Mouse (Mus musculus): ENCODE data around the gene Myo3b. TPM values are rescaled to one million over a fixed set of nuclear protein-coding genes. Genes with fewer than 3 reads are reported as not detected.

Myo3b gene
- polyA plus RNA-seq, 2 experiments = not detected

DNA sequence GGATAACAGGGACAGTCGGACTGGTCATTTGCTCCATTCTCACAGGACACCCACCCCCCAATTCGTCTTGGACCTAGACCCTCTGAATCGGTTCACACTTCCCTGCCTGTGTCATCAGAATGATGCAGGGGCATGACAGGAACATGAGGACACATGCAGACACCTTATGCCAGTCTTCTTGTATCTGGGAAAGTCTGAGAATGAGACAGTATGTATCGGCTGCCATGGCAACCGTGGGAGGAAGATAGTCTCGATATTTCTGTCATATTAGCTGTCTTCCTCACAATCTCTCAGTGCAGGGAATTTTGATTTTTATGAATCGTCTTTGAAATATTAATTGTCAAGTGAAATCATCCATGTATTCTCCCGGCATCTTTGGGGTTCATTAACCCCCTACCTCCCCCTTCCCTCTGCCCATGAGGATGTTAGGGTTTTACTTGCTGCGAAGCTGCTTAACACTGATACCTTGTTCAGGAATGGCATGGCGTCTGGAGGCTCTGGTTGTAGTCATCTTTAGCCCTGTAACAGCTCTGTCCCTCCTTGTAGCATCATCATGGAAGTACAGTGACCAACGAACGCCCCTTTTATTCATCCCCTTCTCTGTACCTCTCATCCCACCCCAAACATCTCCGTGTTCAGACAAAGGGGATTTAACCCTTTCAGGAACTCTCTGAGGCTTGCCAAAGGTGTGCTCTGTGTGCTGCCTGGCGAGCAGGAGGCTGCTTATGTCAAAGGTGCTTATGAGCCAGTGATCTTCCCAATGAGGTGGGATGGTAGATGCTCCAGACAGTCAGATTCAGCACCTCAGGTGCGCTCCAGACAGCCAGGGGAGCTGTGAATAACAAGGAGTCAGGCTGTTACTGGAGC is 58.5 kb downstream of the Myo3b start:
- Histone ChIP-seq H3K4me3 (ENCODE audit: insufficient read depth in 1 of 2, low read depth in 2 of 2, low read length in 2 of 2) (no peak overlapping the region), H3K4me2 (ENCODE audit: low read depth) (no peak overlapping the region), H3K9ac (replicated peaks) (no peak overlapping the region), H3K4me1 (replicated peaks; ENCODE audit: control insufficient read depth in 2 of 2, insufficient read depth in 2 of 2, low read length in 1 of 2) (no peaks in the 10 kb centered on the region), H3K27ac (no peak overlapping the region), H3K27me3 (ENCODE audit: control insufficient read depth, insufficient read depth, low read length) (no peaks in the 10 kb centered on the region), H3K9me3 (ENCODE audit: control insufficient read depth, low read length) (no peaks in the 10 kb centered on the region), H3K36me3 (replicated peaks; ENCODE audit: control insufficient read depth, insufficient read depth, low read depth) (no peaks in the 10 kb centered on the region)
- no peak for ATAC-seq (ENCODE audit: insufficient read depth)
- DNase-seq (ENCODE audit: low read depth in 3 of 3, low spot score in 3 of 3) = no peak
- WGBS (ENCODE audit: insufficient replicate concordance) = 50% methylated on average over 15 of the region's 15 CpGs
- no peak for TF ChIP-seq CTCF (IDR thresholded peaks at IDR 0.05; ENCODE audit: low read depth)
- no peak for TF ChIP-seq EP300 (IDR thresholded peaks at IDR 0.05; ENCODE audit: low read depth)

DNA sequence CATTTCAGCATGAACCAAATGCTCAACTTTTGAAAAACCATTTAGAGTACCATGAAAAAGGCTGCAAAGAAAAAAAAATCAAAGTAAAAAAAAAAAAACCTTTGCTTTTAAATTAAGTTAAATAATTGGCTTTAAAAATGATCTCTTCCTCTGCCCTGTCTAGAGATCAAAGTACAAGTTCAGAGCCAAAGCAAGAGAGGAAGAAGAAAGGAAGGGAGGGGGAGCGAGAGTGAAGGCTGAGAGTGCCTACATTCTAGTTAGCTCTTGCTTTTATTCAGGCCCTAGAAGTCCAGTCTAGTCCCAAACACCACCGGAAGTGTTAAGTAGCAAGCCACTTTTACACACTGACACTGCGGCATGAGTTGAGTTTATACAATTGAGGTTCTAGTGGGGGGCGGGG is 60.5 kb downstream of the Myo3b start:
- no peak for DNase-seq (ENCODE audit: low read depth in 3 of 3, low spot score in 3 of 3)
- Histone ChIP-seq H3K4me1 (replicated peaks; ENCODE audit: control insufficient read depth in 2 of 2, insufficient read depth in 2 of 2, low read length in 1 of 2) (no peaks in the 10 kb centered on the region), H3K9ac (replicated peaks) (no peak overlapping the region), H3K36me3 (replicated peaks; ENCODE audit: control insufficient read depth, insufficient read depth, low read depth) (no peaks in the 10 kb centered on the region), H3K27ac (no peak overlapping the region), H3K4me2 (ENCODE audit: low read depth) (no peak overlapping the region), H3K9me3 (ENCODE audit: control insufficient read depth, low read length) (no peaks in the 10 kb centered on the region), H3K4me3 (ENCODE audit: insufficient read depth in 1 of 2, low read depth in 2 of 2, low read length in 2 of 2) (no peak overlapping the region), H3K27me3 (ENCODE audit: control insufficient read depth, insufficient read depth, low read length) (no peaks in the 10 kb centered on the region)
- TF ChIP-seq EP300 (IDR thresholded peaks at IDR 0.05; ENCODE audit: low read depth) = no peak
- no peak for TF ChIP-seq CTCF (IDR thresholded peaks at IDR 0.05; ENCODE audit: low read depth)
- 61% methylated on average over 4 of the region's 4 CpGs for WGBS (ENCODE audit: insufficient replicate concordance)
- no peak for ATAC-seq (ENCODE audit: insufficient read depth)

DNA sequence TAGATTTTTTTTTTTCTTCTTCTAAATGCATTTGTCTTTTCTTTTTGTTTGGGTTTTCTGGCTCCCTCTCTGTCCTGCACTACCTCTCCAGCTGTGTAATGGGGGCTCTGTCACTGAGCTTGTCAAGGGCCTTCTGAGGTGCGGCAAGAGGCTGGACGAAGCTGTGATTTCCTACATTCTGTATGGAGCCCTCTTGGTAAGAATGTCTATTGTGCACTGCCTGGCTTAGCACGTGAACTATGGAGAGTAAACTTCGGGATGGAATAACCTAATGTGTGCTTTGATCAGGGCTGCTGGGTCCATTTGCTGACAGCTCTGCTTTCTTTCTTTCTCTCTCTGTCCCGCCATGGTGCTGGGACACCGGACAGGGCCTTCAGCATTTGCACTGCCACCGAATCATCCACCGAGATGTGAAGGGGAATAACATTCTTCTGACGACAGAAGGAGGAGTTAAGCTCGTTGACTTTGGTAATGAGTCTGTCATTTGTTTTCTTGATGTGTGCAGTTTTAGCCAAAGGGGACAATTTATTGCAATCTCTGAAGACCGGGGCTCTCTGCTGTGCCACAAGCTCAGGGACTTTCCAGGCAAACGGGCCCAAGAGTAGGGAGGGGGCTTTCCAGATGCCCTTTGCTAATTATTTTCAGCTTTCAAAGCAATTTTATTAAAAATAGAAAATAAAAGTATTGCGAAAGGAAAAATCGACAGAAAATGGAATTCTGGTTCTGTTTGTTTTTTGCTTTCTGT is 66.5 kb downstream of the Myo3b start:
- Histone ChIP-seq H3K4me3 (ENCODE audit: insufficient read depth in 1 of 2, low read depth in 2 of 2, low read length in 2 of 2) (no peak overlapping the region), H3K36me3 (replicated peaks; ENCODE audit: control insufficient read depth, insufficient read depth, low read depth) (no peaks in the 10 kb centered on the region), H3K4me2 (ENCODE audit: low read depth) (no peak overlapping the region), H3K9ac (replicated peaks) (no peak overlapping the region), H3K27me3 (ENCODE audit: control insufficient read depth, insufficient read depth, low read length) (no peaks in the 10 kb centered on the region), H3K27ac (no peak overlapping the region), H3K9me3 (ENCODE audit: control insufficient read depth, low read length) (no peaks in the 10 kb centered on the region), H3K4me1 (replicated peaks; ENCODE audit: control insufficient read depth in 2 of 2, insufficient read depth in 2 of 2, low read length in 1 of 2) (no peaks in the 10 kb centered on the region)
- no peak for DNase-seq (ENCODE audit: low read depth in 3 of 3, low spot score in 3 of 3)
- ATAC-seq (ENCODE audit: insufficient read depth) = no peak
- TF ChIP-seq CTCF (IDR thresholded peaks at IDR 0.05; ENCODE audit: low read depth) (no peak), EP300 (IDR thresholded peaks at IDR 0.05; ENCODE audit: low read depth) (no peak)
- 61% methylated on average over 14 of the region's 14 CpGs for WGBS (ENCODE audit: insufficient replicate concordance)

DNA sequence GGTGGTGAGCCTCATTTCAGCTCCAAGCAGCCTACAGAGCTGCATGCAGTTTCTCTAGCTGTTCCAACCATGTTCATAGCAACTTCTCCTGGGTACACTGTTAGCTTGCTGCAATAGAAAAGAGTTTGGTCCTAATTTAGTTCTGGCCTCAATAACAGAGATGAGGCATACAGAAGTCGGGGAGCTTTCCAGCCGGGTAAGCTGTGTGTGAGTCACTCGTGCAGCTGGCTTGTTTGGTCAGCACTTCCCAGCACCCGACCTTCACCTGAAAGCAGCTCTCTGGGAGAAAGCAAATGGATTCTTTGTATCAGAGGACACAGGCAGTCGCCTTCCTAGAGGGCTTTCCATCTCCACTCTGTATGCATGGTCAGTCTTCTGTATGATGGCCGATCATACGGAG is 70.1 kb downstream of the Myo3b start:
- Histone ChIP-seq H3K27ac (no peak overlapping the region), H3K9me3 (ENCODE audit: control insufficient read depth, low read length) (no peaks in the 10 kb centered on the region), H3K4me1 (replicated peaks; ENCODE audit: control insufficient read depth in 2 of 2, insufficient read depth in 2 of 2, low read length in 1 of 2) (no peaks in the 10 kb centered on the region), H3K36me3 (replicated peaks; ENCODE audit: control insufficient read depth, insufficient read depth, low read depth) (no peaks in the 10 kb centered on the region), H3K27me3 (ENCODE audit: control insufficient read depth, insufficient read depth, low read length) (no peaks in the 10 kb centered on the region), H3K9ac (replicated peaks) (no peak overlapping the region), H3K4me3 (ENCODE audit: insufficient read depth in 1 of 2, low read depth in 2 of 2, low read length in 2 of 2) (no peak overlapping the region), H3K4me2 (ENCODE audit: low read depth) (no peak overlapping the region)
- no peak for TF ChIP-seq CTCF (IDR thresholded peaks at IDR 0.05; ENCODE audit: low read depth)
- no peak for TF ChIP-seq EP300 (IDR thresholded peaks at IDR 0.05; ENCODE audit: low read depth)
- no peak for ATAC-seq (ENCODE audit: insufficient read depth)
- WGBS (ENCODE audit: insufficient replicate concordance) = 55% methylated on average over 7 of the region's 7 CpGs
- no peak for DNase-seq (ENCODE audit: low read depth in 3 of 3, low spot score in 3 of 3)

Measured in liver, embryonic 14.5 days (tissue).